Mouse (Mus musculus) limb, embryonic 13.5 days (tissue): ENCODE measurements around the gene Dnajb4. TPM values are rescaled to one million over a fixed set of nuclear protein-coding genes. Genes with fewer than 3 reads are reported as not detected.
"Not testable (repeated sequence)": the region's sequence is repeated elsewhere in the genome, so short reads cannot be mapped to it uniquely, and the experiment has no call there.

ENCODE experiments used
- ATAC-seq: fragments of 200-750 bp; cut with Nextera tagmentation; 2 replicates; pipeline ENCODE4 v1.8.0; 2017; ENCODE audit warnings: low read depth, moderate number of reproducible peaks, moderate TSS enrichment; ENCODE audit not compliant: low FRiP score
- H3K27ac ChIP-seq: fragments of 300-500 bp; sonication (generic); 2 replicates; pipeline ENCODE4 v1.5.1; 2015; ENCODE audit warnings: inconsistent platforms, mild to moderate bottlenecking, moderate library complexity
- H3K27me3 ChIP-seq: fragments of 300-500 bp; sonication (generic); 2 replicates; pipeline ENCODE4 v1.6.1; 2015; ENCODE audit warnings: mild to moderate bottlenecking, inconsistent platforms
- H3K36me3 ChIP-seq: fragments of 300-500 bp; sonication (generic); 2 replicates; pipeline ENCODE4 v1.6.1; 2015; ENCODE audit warnings: inconsistent platforms, mild to moderate bottlenecking, moderate library complexity
- H3K4me1 ChIP-seq: fragments of 300-500 bp; sonication (generic); 2 replicates; pipeline ENCODE4 v1.6.1; 2015; ENCODE audit warnings: inconsistent platforms
- H3K4me2 ChIP-seq: fragments of 300-500 bp; sonication (generic); replicated peaks from 2 replicates; pipeline ENCODE4 v1.6.1; 2015; ENCODE audit warnings: inconsistent platforms, mild to moderate bottlenecking, moderate library complexity
- H3K4me3 ChIP-seq: fragments of 300-500 bp; sonication (generic); 2 replicates; pipeline ENCODE4 v1.5.1; 2015; ENCODE audit warnings: moderate library complexity, mild to moderate bottlenecking, inconsistent platforms
- H3K9ac ChIP-seq: fragments of 300-500 bp; sonication (generic); 2 replicates; pipeline ENCODE4 v1.6.1; 2015; ENCODE audit warnings: mild to moderate bottlenecking, inconsistent platforms
- H3K9me3 ChIP-seq: fragments of 300-500 bp; sonication (generic); 2 replicates; pipeline ENCODE4 v1.6.1; 2016; ENCODE audit warnings: inconsistent platforms
- WGBS: fragments of 180-500 bp; shearing (Covaris S2); methylation state at CpG from one replicate; pipeline ENCODE4 v1.1.7; 2015; 5-methylcytosine and 5-hydroxymethylcytosine counted together
- polyA plus RNA-seq: library from polyadenylated mRNA; unstranded; fragments of >200 nt; fragmentation: Nextera tagmentation; extraction: Ambion mirVana; gene quantifications from 2 replicates; pipeline ENCODE4 v1.2.1, GENCODE M21; 2015

The Dnajb4 gene
- 34.2 and 37.2 TPM in 2 replicates for polyA plus RNA-seq

DNA sequence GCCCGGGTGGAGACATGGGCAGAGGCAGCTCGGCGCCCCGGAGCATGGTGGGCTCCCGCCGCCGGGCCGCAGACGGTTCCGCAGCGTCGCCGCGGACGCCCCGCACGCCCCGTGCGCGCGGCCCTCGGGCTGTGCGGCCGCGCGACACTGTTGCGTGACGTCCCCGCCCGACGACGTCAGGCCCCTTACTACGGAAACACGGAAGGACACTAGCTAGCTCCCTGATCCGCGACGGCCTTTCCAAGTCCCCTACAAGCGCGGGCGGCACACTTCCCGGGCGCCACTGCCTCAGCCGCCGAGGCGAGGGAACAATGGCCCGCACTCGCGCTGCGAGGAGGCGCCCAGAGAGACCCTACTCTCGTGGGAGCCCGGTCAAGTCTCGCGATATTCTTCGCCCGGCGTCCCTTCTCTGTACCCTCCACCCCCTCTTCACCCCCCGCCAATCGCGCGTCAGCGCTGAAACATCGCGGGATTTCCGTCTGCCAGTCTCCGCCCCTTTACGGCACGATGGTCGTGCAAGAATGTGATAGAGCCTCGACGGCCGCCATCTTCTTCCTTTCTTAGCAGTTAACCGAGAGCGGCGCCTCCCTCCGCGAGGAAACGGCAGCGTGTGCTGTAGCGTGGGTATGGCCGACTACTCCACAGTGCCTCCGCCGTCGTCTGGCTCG, at the start of gene Dnajb4, which contains the start of gene Fubp1:
TSS of gene Dnajb4 (minus strand) at position 336 of the 668 bp plus-strand sequence.
TSS of gene Fubp1 (plus strand) at position 456 of the 668 bp plus-strand sequence.
- peak within 1 kb of the TSS; percentile 99 for H3K27ac ChIP-seq
- ATAC-seq = peak; percentile 96
- WGBS = under 1% methylated on average over 84 of the region's 85 CpGs
- H3K4me1 ChIP-seq = peaks cover 29% of the 10 kb centered on the region
- H3K36me3 ChIP-seq = peaks cover 7% of the 10 kb centered on the region; the same call in 1 of the 2 replicates
- H3K27me3 ChIP-seq = no peaks in the 10 kb centered on the region
- H3K4me2 ChIP-seq = peak within 1 kb of the TSS; percentile 94
- peak within 1 kb of the TSS; percentile 99 for H3K9ac ChIP-seq
- H3K4me3 ChIP-seq = peak within 1 kb of the TSS; percentile 95
- H3K9me3 ChIP-seq = no peaks in the 10 kb centered on the region

DNA sequence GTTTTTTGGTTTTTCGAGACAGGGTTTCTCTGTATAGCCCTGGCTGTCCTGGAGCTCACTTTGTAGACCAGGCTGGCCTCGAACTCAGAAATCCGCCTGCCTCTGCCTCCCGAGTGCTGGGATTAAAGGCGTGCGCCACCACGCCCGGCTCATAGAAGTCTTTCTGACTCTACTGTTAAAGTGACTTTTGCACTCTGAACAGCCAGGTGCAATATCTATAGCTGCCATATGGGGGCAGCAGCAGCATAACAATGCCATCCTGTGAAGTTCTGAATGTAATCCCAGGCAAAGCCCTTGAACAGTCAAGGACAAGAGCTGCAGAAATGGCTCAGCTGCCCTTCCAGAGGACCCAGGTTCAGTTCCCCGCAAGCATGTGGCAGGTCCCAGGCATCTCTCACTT, 49.3 kb upstream of the Dnajb4 start:
- not testable (repeated sequence) for H3K27me3 ChIP-seq, H3K4me3 ChIP-seq, H3K9me3 ChIP-seq, H3K9ac ChIP-seq, H3K36me3 ChIP-seq, H3K4me2 ChIP-seq, H3K27ac ChIP-seq, H3K4me1 ChIP-seq
- 33% methylated on average over 8 of the region's 9 CpGs for WGBS
- peak; percentile 52 for ATAC-seq

DNA sequence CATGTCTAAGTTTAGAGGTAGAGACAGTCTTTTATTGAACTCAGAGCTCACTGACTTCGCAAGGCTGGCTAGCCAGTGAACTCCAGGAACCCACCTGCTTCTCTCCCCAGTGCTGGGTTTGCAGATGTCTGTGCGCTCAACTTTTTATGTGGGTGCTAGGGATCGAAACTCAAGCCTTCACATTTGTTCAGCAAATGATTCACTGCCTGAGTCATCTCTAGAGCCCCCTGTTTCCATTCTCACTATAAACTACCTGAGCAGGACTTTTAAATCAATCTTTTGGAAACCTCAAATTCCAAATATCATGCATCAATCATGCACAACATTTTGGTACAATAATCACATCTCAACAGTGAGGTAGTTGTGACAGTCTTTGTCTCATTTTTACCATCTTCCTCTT, 47.4 kb upstream of the Dnajb4 start:
- H3K9me3 ChIP-seq = no peaks in the 10 kb centered on the region

DNA sequence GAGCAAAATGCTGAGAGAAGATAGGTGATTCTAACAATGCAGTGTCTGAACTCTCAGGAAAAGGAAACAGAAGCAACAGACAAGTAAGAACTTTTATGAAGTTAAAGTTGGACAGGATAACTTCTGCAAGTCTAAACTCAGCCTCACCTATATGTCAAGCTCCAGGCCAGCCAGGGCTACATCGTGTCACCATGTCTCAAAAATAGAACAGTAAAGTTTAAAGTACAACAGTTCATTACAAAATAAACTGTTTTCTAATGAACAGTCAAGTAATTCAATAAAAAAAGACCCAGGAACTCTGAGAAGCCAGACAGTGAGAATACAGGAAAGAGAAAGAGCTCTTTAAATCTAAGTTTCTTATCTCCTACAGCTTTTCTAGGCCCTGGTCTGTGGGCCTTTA, 40.4 kb upstream of the Dnajb4 start:
- Histone ChIP-seq H3K9me3 (no peaks in the 10 kb centered on the region), H3K27ac (no peak overlapping the region), H3K4me3 (no peak overlapping the region), H3K27me3 (no peaks in the 10 kb centered on the region), H3K4me1 (no peaks in the 10 kb centered on the region), H3K36me3 (peaks cover 4% of the 10 kb centered on the region; the same call in 1 of the 2 replicates), H3K9ac (no peak overlapping the region), H3K4me2 (no peak overlapping the region)
- no peak for ATAC-seq
- 84% methylated on average over 1 of the region's 1 CpGs for whole genome bisulfite sequencing

More for the DNA sequence above, 47.4 kb upstream of the Dnajb4 start:
- H3K27me3 ChIP-seq = no peaks in the 10 kb centered on the region
- H3K4me2 ChIP-seq = no peak overlapping the region
- H3K27ac ChIP-seq = no peak overlapping the region
- H3K4me1 ChIP-seq = 0 out of 2 replicates have a peak, but pooled peaks cover 5% of the 10 kb centered on the region
- ATAC-seq = no peak
- no peak overlapping the region for H3K4me3 ChIP-seq
- H3K36me3 ChIP-seq = no peaks in the 10 kb centered on the region
- H3K9ac ChIP-seq = no peak overlapping the region
- WGBS = 75% methylated on average over 3 of the region's 3 CpGs

DNA sequence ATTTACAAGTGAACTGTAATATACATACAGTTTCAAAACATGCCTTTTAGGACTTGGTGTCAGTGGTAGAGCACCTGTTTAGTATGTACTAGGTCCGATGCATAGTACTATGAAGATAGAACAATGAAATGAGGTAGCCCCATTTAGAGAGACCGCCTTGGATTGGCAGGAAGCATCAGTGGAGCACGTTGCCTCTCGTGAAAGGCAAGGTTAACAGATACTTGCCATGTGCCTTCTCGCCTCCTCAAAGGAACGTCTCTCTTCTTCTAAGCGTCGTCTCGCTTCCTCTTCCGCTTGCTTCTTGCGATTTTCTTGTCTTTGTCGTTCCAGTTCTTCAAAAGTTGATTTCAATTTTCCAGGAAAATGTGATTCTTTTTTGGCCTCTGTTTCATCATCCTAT, 37.6 kb upstream of the Dnajb4 start:
- Histone ChIP-seq H3K27ac (no peak overlapping the region), H3K4me1 (no peaks in the 10 kb centered on the region), H3K36me3 (peaks cover 10% of the 10 kb centered on the region; the same call in 1 of the 2 replicates), H3K4me2 (no peak overlapping the region), H3K4me3 (no peak overlapping the region), H3K9ac (no peak overlapping the region), H3K27me3 (no peaks in the 10 kb centered on the region), H3K9me3 (no peaks in the 10 kb centered on the region)
- 90% methylated on average over 12 of the region's 12 CpGs for WGBS
- no peak for ATAC-seq

DNA sequence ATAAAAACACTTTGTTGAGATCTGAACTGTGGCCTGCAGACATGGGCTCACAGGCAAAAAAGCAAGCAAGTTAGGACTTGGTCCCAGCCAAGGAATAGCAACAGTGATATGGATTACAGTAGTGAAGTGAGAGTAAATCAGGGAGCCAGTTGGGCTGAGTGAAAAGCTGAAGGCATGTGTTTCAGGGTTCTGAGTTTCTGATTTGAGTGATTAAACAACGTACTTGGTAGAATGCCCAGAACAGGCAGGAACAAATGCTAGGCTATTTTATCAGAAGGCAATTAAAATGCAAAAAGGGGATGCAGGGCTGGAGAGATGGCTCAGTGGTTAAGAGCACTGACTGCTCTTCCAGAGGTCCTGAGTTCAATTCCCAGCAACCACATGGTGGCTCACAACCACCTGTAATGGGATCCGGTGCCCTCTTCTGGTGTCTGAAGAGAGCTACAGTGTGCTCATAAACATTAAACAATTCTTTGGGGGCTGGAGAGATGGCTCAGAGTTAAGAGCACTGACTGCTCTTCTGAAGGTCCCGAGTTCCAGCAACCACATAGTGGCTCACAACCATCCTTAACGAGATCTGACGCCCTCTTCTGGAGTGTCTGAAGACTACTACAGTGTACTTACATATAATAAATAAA, 35.3 kb upstream of the Dnajb4 start:
- ATAC-seq = no peak
- no peak overlapping the region for H3K9ac ChIP-seq
- H3K4me3 ChIP-seq = no peak overlapping the region
- WGBS = 83% methylated on average over 5 of the region's 5 CpGs
- no peak overlapping the region for H3K4me2 ChIP-seq
- H3K27ac ChIP-seq = no peak overlapping the region
- H3K27me3 ChIP-seq = no peaks in the 10 kb centered on the region
- peaks cover 15% of the 10 kb centered on the region for H3K36me3 ChIP-seq
- no peaks in the 10 kb centered on the region for H3K4me1 ChIP-seq
- H3K9me3 ChIP-seq = no peaks in the 10 kb centered on the region

DNA sequence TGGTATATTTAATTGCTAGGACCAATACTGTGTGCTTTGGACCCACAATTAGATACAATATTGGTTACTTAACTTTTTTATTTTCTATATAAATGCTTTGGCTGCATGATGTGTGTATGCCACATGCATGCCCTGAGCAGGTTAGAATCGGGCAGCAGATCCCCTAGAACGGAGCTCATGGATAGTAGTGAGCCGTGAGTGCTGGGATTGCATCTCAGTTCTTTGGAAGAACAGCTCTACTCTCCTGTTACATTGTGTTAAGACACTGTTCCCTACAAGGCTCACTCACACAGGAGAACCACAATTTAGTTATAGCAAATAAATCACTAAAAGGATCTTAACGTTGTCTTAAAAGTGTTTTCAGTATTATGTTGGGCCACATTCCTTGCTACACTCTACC, 33.2 kb upstream of the Dnajb4 start:
- Histone ChIP-seq H3K9ac (no peak overlapping the region), H3K27me3 (no peaks in the 10 kb centered on the region), H3K36me3 (peaks cover 31% of the 10 kb centered on the region), H3K27ac (no peak overlapping the region; the same call in 1 of the 2 replicates), H3K4me1 (no peaks in the 10 kb centered on the region), H3K9me3 (no peaks in the 10 kb centered on the region), H3K4me2 (no peak overlapping the region), H3K4me3 (no peak overlapping the region)
- 71% methylated on average over 4 of the region's 4 CpGs for WGBS
- no peak for ATAC-seq

DNA sequence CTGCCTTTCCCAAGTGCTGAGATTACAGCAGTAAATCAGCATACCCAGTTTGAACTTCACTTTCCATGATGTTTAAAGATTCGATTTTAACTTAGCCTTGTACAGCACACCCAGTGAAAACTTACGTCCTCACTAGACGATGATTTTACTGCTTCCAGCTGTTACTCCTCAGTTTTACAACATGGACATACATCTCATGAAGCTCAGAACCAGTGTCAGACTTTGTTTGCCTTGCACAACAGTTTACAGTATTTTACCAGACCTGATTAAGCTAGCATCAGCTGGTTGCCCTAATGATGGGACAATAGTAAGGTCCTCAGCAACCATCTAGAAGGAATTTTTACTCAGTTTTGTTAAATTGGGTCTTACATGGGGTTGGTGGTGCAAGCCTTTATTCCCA, 31.0 kb upstream of the Dnajb4 start:
- H3K4me2 ChIP-seq = no peak overlapping the region
- 43% methylated on average over 3 of the region's 3 CpGs for WGBS
- no peak overlapping the region for H3K27ac ChIP-seq
- H3K4me3 ChIP-seq = no peak overlapping the region
- peaks cover 41% of the 10 kb centered on the region for H3K36me3 ChIP-seq
- no peak for ATAC-seq
- H3K27me3 ChIP-seq = no peaks in the 10 kb centered on the region
- no peaks in the 10 kb centered on the region for H3K9me3 ChIP-seq
- no peaks in the 10 kb centered on the region for H3K4me1 ChIP-seq
- no peak overlapping the region for H3K9ac ChIP-seq

DNA sequence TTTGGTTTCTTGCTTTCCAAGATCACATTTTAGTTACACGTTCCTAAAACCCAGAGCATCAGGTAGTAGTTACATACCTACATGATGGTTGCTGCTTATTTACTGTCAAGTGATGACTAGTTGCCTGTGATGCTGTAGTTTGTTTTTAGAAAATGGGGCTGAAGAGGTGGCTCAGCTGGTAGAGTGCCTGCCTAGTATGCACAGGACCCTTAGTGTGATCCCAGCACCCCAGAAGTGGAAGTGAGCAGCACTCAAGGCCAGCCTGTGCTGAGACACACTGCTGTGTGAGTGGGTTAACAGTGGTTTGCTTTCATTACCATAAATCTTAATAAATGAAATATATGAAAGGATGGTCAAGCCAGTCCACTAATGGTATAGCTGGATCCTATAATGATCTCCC, 29.5 kb upstream of the Dnajb4 start:
- Histone ChIP-seq H3K27ac (no peak overlapping the region), H3K9ac (no peak overlapping the region), H3K27me3 (no peaks in the 10 kb centered on the region), H3K4me2 (no peak overlapping the region), H3K4me1 (no peaks in the 10 kb centered on the region), H3K9me3 (no peaks in the 10 kb centered on the region), H3K4me3 (no peak overlapping the region), H3K36me3 (peaks cover 42% of the 10 kb centered on the region)
- no peak for ATAC-seq
- 94% methylated on average over 1 of the region's 1 CpGs for WGBS

DNA sequence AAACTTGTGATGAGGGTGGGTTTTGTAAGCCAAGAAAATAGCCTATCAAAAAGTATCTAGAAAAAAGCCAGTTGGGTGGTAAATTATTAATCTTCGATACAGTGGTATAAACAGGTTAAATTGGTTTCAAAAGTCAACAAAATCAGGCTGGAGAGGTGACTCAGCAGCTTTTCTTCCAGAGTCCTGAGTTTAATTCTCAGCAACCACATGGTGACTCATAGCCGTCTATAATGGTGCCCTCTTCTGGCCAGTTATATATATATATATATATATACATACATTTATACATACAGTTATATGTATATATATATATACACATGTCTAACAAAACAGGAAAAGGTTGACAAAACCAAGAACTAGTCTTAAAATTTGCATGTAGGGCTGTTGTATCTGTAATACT, 28.7 kb upstream of the Dnajb4 start:
- no peak overlapping the region for H3K4me3 ChIP-seq
- no peak for ATAC-seq
- H3K36me3 ChIP-seq = peaks cover 49% of the 10 kb centered on the region
- no peak overlapping the region for H3K27ac ChIP-seq
- H3K27me3 ChIP-seq = no peaks in the 10 kb centered on the region
- no peak overlapping the region for H3K4me2 ChIP-seq
- H3K9me3 ChIP-seq = no peaks in the 10 kb centered on the region
- no peaks in the 10 kb centered on the region for H3K4me1 ChIP-seq
- H3K9ac ChIP-seq = no peak overlapping the region
- WGBS = 71% methylated on average over 2 of the region's 2 CpGs

DNA sequence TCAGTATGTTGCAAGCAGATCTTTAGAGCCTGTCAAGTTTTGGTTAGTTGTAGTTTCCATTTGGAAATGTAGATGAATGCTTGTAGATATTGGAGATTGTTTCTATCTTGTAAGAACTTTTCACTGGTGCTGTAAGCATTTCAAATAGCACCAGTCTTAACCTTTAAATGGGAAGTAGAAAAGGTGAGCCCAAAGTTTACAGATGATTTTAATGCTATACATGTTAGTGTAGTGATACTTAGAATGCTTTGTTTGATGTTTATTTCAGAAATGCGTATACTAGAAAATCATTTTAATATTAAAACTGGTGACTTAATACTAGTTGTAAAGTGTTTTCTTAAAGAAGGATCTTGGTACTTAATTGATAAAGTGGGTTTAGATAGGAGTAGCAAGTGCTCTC, 25.7 kb upstream of the Dnajb4 start:
- Histone ChIP-seq H3K27ac (no peak overlapping the region), H3K4me1 (no peaks in the 10 kb centered on the region; the same call in 1 of the 2 replicates), H3K4me2 (no peak overlapping the region), H3K9me3 (no peaks in the 10 kb centered on the region), H3K9ac (no peak overlapping the region), H3K27me3 (no peaks in the 10 kb centered on the region), H3K36me3 (peaks cover 66% of the 10 kb centered on the region), H3K4me3 (no peak overlapping the region)
- ATAC-seq = no peak
- WGBS = 94% methylated on average over 1 of the region's 1 CpGs

DNA sequence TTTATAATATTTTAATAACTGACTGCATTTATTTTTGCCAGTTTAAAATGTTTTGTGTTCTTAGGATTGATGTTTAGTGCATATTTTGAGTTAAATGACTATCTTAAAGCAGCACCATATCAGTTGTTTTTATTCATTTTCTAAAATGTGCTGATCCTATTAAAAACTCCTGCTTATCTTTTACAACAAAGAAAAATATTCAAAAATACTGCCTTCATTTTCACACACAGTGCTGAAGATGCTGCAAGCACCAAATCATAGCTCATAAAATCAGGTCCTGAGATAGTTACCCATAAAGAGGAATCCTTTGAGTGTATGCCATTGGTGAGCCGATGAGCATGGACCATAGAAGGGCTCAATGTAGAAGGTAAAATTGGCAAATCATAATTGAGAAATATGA, 25.1 kb upstream of the Dnajb4 start:
- no peaks in the 10 kb centered on the region for H3K9me3 ChIP-seq
- ATAC-seq = no peak
- WGBS = 89% methylated on average over 1 of the region's 1 CpGs
- no peak overlapping the region for H3K27ac ChIP-seq
- H3K4me3 ChIP-seq = no peak overlapping the region
- peaks cover 66% of the 10 kb centered on the region for H3K36me3 ChIP-seq
- no peaks in the 10 kb centered on the region for H3K27me3 ChIP-seq
- no peaks in the 10 kb centered on the region; the same call in 1 of the 2 replicates for H3K4me1 ChIP-seq
- no peak overlapping the region for H3K4me2 ChIP-seq
- no peak overlapping the region for H3K9ac ChIP-seq
